Mouse (Mus musculus) liver (tissue): ENCODE results near the gene Trim12a.
"Not testable (repeated sequence)": the region's sequence is repeated elsewhere in the genome, so short reads cannot be mapped to it uniquely, and the experiment has no call there.

Source experiments
- DNase-seq: peaks from one replicate; pipeline ENCODE4 v3.0.0-alpha.2; 2020; ENCODE audit warnings: mixed read lengths

Gene Trim12a

GRCm38 (mm10) chr7:104315369-104316080 lies at the start of gene Trim12a:
Trim12a (minus strand) TSS chr7:104315466.
- DNase-seq, result not testable (repeated sequence)

- no peak for DNase-seq
These were observed 38.3 kb upstream of the Trim12a start for GRCm38 (mm10) chr7:104353600-104353967.

- peak; percentile 77 for DNase-seq
These were observed 37.7 kb upstream of the Trim12a start, which contains the start of gene Trim12c for GRCm38 (mm10) chr7:104352717-104353599. Trim12c (minus strand) TSS chr7:104353362.

- not testable (repeated sequence) for DNase-seq
These were observed 32.8 kb upstream of the Trim12a start for GRCm38 (mm10) chr7:104348043-104348442.

- not testable (repeated sequence) for DNase-seq
These were observed 25.5 kb upstream of the Trim12a start for GRCm38 (mm10) chr7:104340744-104341143.

- not testable (repeated sequence) for DNase-seq
These were observed 20.3 kb upstream of the Trim12a start for GRCm38 (mm10) chr7:104335547-104335946.

GRCm38 (mm10) chr7:104329171-104329570 lies 13.9 kb upstream of the Trim12a start, which contains the start of gene Trim34b:
Trim34b (plus strand) TSS chr7:104329471.
- not testable (repeated sequence) for DNase-seq

GRCm38 (mm10) chr7:104322028-104322427 lies 6.8 kb upstream of the Trim12a start:
- no peak for DNase-seq

- peak; percentile 20 for DNase-seq
These were observed 391 bp downstream of the Trim12a start for GRCm38 (mm10) chr7:104314796-104315353.

- no peak for DNase-seq
These were observed 23.4 kb downstream of the Trim12a start for GRCm38 (mm10) chr7:104291638-104292400.

- no peak for DNase-seq
These were observed 24.6 kb downstream of the Trim12a start for GRCm38 (mm10) chr7:104290641-104291040.

GRCm38 (mm10) chr7:104287576-104288443 lies 27.5 kb downstream of the Trim12a start, which contains the start of gene Trim5:
Trim5 (minus strand) TSS chr7:104288094.
- peak; percentile 36 for DNase-seq

GRCm38 (mm10) chr7:104279361-104279760 lies 35.9 kb downstream of the Trim12a start:
- DNase-seq, result not testable (repeated sequence)

- not testable (repeated sequence) for DNase-seq
These were observed 49.9 kb downstream of the Trim12a start for GRCm38 (mm10) chr7:104265335-104265734.

GRCm38 (mm10) chr7:104260380-104260779 lies 54.9 kb downstream of the Trim12a start:
- not testable (repeated sequence) for DNase-seq
